Comparison of ENCODE assay signal across 8 mouse cellular contexts in genomic region chr5:108132441-108133243, GRCm38 (mm10). TPM values are rescaled to one million over a fixed set of nuclear protein-coding genes. Genes with fewer than 3 reads are reported as not detected.
DNase-seq lines count a peak whose midpoint lies in the region; ATAC-seq lines count a peak whose summit lies in the region.

Gene Tmed5, minus strand, starts transcription at chr5:108132620.
Gene Ccdc18, plus strand, starts transcription at chr5:108132875.

- H3K9me3 ChIP-seq in hindbrain, embryonic 16.5 days (ENCODE audit: control insufficient read depth, low read length): no peaks in the 10 kb centered on the region

- peak within 1 kb of the TSS; percentile 84 for H3K27ac ChIP-seq in hindbrain, embryonic 16.5 days (ENCODE audit: low read depth, low read length)
- H3K27ac ChIP-seq in macrophage: peak within 1 kb of the TSS; percentile 79

- H3K36me3 ChIP-seq in hindbrain, embryonic 16.5 days (ENCODE audit: control insufficient read depth, insufficient read depth, low read length): peaks cover 1% of the 10 kb centered on the region; the same call in 1 of the 2 replicates
- peaks cover 16% of the 10 kb centered on the region for H3K36me3 ChIP-seq in macrophage (ENCODE audit: inconsistent target)

- H3K9ac ChIP-seq in hindbrain, embryonic 16.5 days (ENCODE audit: low read depth, low read length): peak within 1 kb of the TSS; percentile 74

- H3K4me1 ChIP-seq in hindbrain, embryonic 16.5 days (ENCODE audit: control insufficient read depth, insufficient read depth, low read depth, low read length): peaks cover 11% of the 10 kb centered on the region

- peaks cover 44% of the 10 kb centered on the region for H3K79me2 ChIP-seq in macrophage (ENCODE audit: inconsistent target)

- peak; percentile 96 for DNase-seq in WW6 (ENCODE audit: low read depth, low spot score)
- DNase-seq in cerebellum, postnatal 4 days (ENCODE audit: low spot score in 2 of 2): peak; percentile 94 to 97
- peak; percentile 98 for DNase-seq in gastrocnemius, adult 18-20 months (ENCODE audit: low spot score)
- peak; percentile 98 to 99 for DNase-seq in left cerebral cortex, adult 18-20 months (ENCODE audit: low spot score in 2 of 2)
- DNase-seq in right cerebral cortex, adult 18-20 months: peak; percentile 99
- DNase-seq in urinary bladder, postnatal 10 days (ENCODE audit: low spot score): peak; percentile 87

- peak within 1 kb of the TSS; percentile 71 for H3K4me3 ChIP-seq in hindbrain, embryonic 16.5 days (ENCODE audit: low read length)
- H3K4me3 ChIP-seq in macrophage (ENCODE audit: inconsistent target): peak within 1 kb of the TSS; percentile 96

- under 1% methylated on average over 65 of the region's 65 CpGs for WGBS in hindbrain, embryonic 16.5 days
- WGBS in macrophage (ENCODE audit: missing documents): under 1% methylated on average over 65 of the region's 65 CpGs

- H3K4me2 ChIP-seq in hindbrain, embryonic 16.5 days (ENCODE audit: low read length): peak within 1 kb of the TSS; percentile 85

- peak; percentile 99 for ATAC-seq in hindbrain, embryonic 16.5 days

- H3K27me3 ChIP-seq in hindbrain, embryonic 16.5 days (replicated peaks; ENCODE audit: control insufficient read depth, insufficient read depth, low read length): no peaks in the 10 kb centered on the region

RNA-seq across cellular contexts. Expression of gene Tmed5, which starts in this region (rescaled TPM):
- total RNA-seq in gastrocnemius, adult 18-20 months (2021): 10 to 100 TPM; 25.3 to 25.6 TPM
- 25.1 and 30.3 TPM in 2 replicates for polyA plus RNA-seq in hindbrain, embryonic 16.5 days (2015; fragmentation: Nextera tagmentation; extraction: Ambion mirVana)
- total RNA-seq in left cerebral cortex, adult 18-20 months (2021): 10 to 100 TPM; 28.6 to 30.3 TPM
- 10 to 100 TPM; 12.2 to 72.1 (median 44.7) TPM for total RNA-seq in macrophage (2018; cell fraction: chromatin; rRNA removed)
- 100 to 1,000 TPM in 2 of 26 experiments, 10 to 100 TPM in 24; 58.0 to 125 (median 77.8) TPM for total RNA-seq in macrophage (2018; cell fraction: cytosol; rRNA removed)
- 100 to 1,000 TPM in 6 of 26 experiments, 10 to 100 TPM in 20; 48.8 to 151 (median 83.4) TPM for total RNA-seq in macrophage (2018; cell fraction: nucleus; rRNA removed)
- polyA plus RNA-seq in macrophage (2018): 60.5 to 113 TPM (median 90.3 TPM) in 3 replicates

RNA-seq across cellular contexts. Expression of gene Ccdc18, which starts in this region (rescaled TPM):
- total RNA-seq in gastrocnemius, adult 18-20 months (2021): under 1 TPM in 1 of 2 experiments, not detected in 1; 0.17 TPM
- polyA plus RNA-seq in hindbrain, embryonic 16.5 days (2015; fragmentation: Nextera tagmentation; extraction: Ambion mirVana): 2.7 and 3.1 TPM in 2 replicates
- total RNA-seq in left cerebral cortex, adult 18-20 months (2021): 1 to 10 TPM; 1.4 to 1.6 TPM
- total RNA-seq in macrophage (2018; cell fraction: chromatin; rRNA removed): 10 to 100 TPM in 1 of 26 experiments, 1 to 10 TPM in 23, under 1 TPM in 2; 0.80 to 11.4 (median 3.7) TPM
- under 1 TPM; 0.11 to 0.87 (median 0.37) TPM for total RNA-seq in macrophage (2018; cell fraction: cytosol; rRNA removed)
- 1 to 10 TPM in 18 of 26 experiments, under 1 TPM in 8; 0.35 to 5.8 (median 1.6) TPM for total RNA-seq in macrophage (2018; cell fraction: nucleus; rRNA removed)
- polyA plus RNA-seq in macrophage (2018): 0.09 to 0.57 TPM (median 0.36 TPM) in 3 replicates

Comparison
In these comparisons a context has a peak if more than half of its experiments do, and no peak if none do; other contexts are left out.
1. Peak in every context shown above with its lines: DNase-seq, ATAC-seq, H3K4me3 ChIP-seq and H3K27ac ChIP-seq.